Mouse (Mus musculus): ENCODE results near the gene Nfatc3. TPM values are rescaled to one million over a fixed set of nuclear protein-coding genes. Genes with fewer than 3 reads are reported as not detected.

Nfatc3 gene
- polyA plus RNA-seq, 1 experiment: 25.5 TPM

- no peak for TF ChIP-seq GATA1 (IDR thresholded peaks at IDR 0.05; ENCODE audit: low read length)
Measured at GRCm38 (mm10) chr8:106051068-106051467, 7.6 kb upstream of the Nfatc3 start.

GRCm38 (mm10) chr8:106052510-106053089 lies 6.0 kb upstream of the Nfatc3 start:
- no peak for TF ChIP-seq GATA1 (IDR thresholded peaks at IDR 0.05; ENCODE audit: low read length)

GRCm38 (mm10) chr8:106054190-106054811 lies 4.3 kb upstream of the Nfatc3 start:
- TF ChIP-seq GATA1 (IDR thresholded peaks at IDR 0.05; ENCODE audit: low read length): no peak

GRCm38 (mm10) chr8:106055038-106055437 lies 3.6 kb upstream of the Nfatc3 start:
- no peak for TF ChIP-seq GATA1 (IDR thresholded peaks at IDR 0.05; ENCODE audit: low read length)

- TF ChIP-seq GATA1 (IDR thresholded peaks at IDR 0.05; ENCODE audit: low read length): no peak
Measured at GRCm38 (mm10) chr8:106056455-106056982, 2.1 kb upstream of the Nfatc3 start.

- no peak for TF ChIP-seq GATA1 (IDR thresholded peaks at IDR 0.05; ENCODE audit: low read length)
Measured at GRCm38 (mm10) chr8:106059613-106060371, 1.2 kb downstream of the Nfatc3 start.

- no peak for TF ChIP-seq GATA1 (IDR thresholded peaks at IDR 0.05; ENCODE audit: low read length)
Measured at GRCm38 (mm10) chr8:106060521-106060920, 1.9 kb downstream of the Nfatc3 start.

GRCm38 (mm10) chr8:106061686-106062085 lies 3.0 kb downstream of the Nfatc3 start:
- TF ChIP-seq GATA1 (IDR thresholded peaks at IDR 0.05; ENCODE audit: low read length): no peak

GRCm38 (mm10) chr8:106063046-106063445 lies 4.4 kb downstream of the Nfatc3 start:
- TF ChIP-seq GATA1 (IDR thresholded peaks at IDR 0.05; ENCODE audit: low read length): no peak

GRCm38 (mm10) chr8:106066721-106067120 lies 8.1 kb downstream of the Nfatc3 start:
- no peak for TF ChIP-seq GATA1 (IDR thresholded peaks at IDR 0.05; ENCODE audit: low read length)

- no peak for TF ChIP-seq GATA1 (IDR thresholded peaks at IDR 0.05; ENCODE audit: low read length)
Measured at GRCm38 (mm10) chr8:106069565-106069964, 10.9 kb downstream of the Nfatc3 start.

GRCm38 (mm10) chr8:106072113-106072512 lies 13.5 kb downstream of the Nfatc3 start:
- no peak for TF ChIP-seq GATA1 (IDR thresholded peaks at IDR 0.05; ENCODE audit: low read length)

GRCm38 (mm10) chr8:106074236-106074635 lies 15.6 kb downstream of the Nfatc3 start:
- no peak for TF ChIP-seq GATA1 (IDR thresholded peaks at IDR 0.05; ENCODE audit: low read length)

GRCm38 (mm10) chr8:106074659-106075058 lies 16.0 kb downstream of the Nfatc3 start:
- TF ChIP-seq GATA1 (IDR thresholded peaks at IDR 0.05; ENCODE audit: low read length): no peak

- TF ChIP-seq GATA1 (IDR thresholded peaks at IDR 0.05; ENCODE audit: low read length): no peak
Measured at GRCm38 (mm10) chr8:106075161-106075862, 16.7 kb downstream of the Nfatc3 start.

GRCm38 (mm10) chr8:106075863-106076174 lies 17.2 kb downstream of the Nfatc3 start:
- TF ChIP-seq GATA1 (IDR thresholded peaks at IDR 0.05; ENCODE audit: low read length): no peak
